Mouse (Mus musculus) liver, embryonic 12.5 days (tissue): Measurements from ENCODE around the gene Neil1. TPM values are rescaled to one million over a fixed set of nuclear protein-coding genes. Genes with fewer than 3 reads are reported as not detected.
A peak's percentile ranks its signal among the peaks of the same experiment; 100 is the strongest.

Experiments used
- ATAC-seq: fragments of 200-750 bp; cut with Nextera tagmentation; 2 replicates; pipeline ENCODE4 v1.8.0; 2017; ENCODE audit warnings: moderate number of reproducible peaks, mild to moderate bottlenecking, moderate library complexity
- H3K27ac ChIP-seq: fragments of 300-500 bp; sonication (generic); 2 replicates; pipeline ENCODE4 v1.5.1; 2016; ENCODE audit warnings: mild to moderate bottlenecking
- H3K27me3 ChIP-seq: fragments of 300-500 bp; sonication (generic); replicated peaks from 2 replicates; pipeline ENCODE4 v1.6.1; 2016; ENCODE audit warnings: mild to moderate bottlenecking, moderate library complexity
- H3K36me3 ChIP-seq: fragments of 300-500 bp; sonication (generic); 2 replicates; pipeline ENCODE4 v1.6.1; 2016; ENCODE audit warnings: mild to moderate bottlenecking, moderate library complexity
- H3K4me1 ChIP-seq: fragments of 300-500 bp; sonication (generic); 2 replicates; pipeline ENCODE4 v1.6.1; 2016
- H3K4me2 ChIP-seq: fragments of 300-500 bp; sonication (generic); 2 replicates; pipeline ENCODE4 v1.6.1; 2016; ENCODE audit warnings: mild to moderate bottlenecking, moderate library complexity
- H3K4me3 ChIP-seq: fragments of 300-500 bp; sonication (generic); 2 replicates; pipeline ENCODE4 v1.5.1; 2016; ENCODE audit warnings: mild to moderate bottlenecking, moderate library complexity
- H3K9ac ChIP-seq: fragments of 300-500 bp; sonication (generic); 2 replicates; pipeline ENCODE4 v1.6.1; 2016; ENCODE audit warnings: mild to moderate bottlenecking, moderate library complexity
- H3K9me3 ChIP-seq: fragments of 300-500 bp; sonication (generic); replicated peaks from 2 replicates; pipeline ENCODE4 v1.6.1; 2016; ENCODE audit warnings: mild to moderate bottlenecking, moderate library complexity
- WGBS: fragments of 180-500 bp; shearing (Covaris S2); methylation state at CpG from one replicate; pipeline ENCODE4 v1.1.7; 2016; ENCODE audit not compliant: insufficient replicate concordance; 5-methylcytosine and 5-hydroxymethylcytosine counted together
- polyA plus RNA-seq: library from polyadenylated mRNA; unstranded; fragments of >200 nt; fragmentation: Nextera tagmentation; extraction: Ambion mirVana; gene quantifications from 2 replicates; pipeline ENCODE4 v1.2.1, GENCODE M21; 2016

Neil1 gene
- polyA plus RNA-seq, 1 experiment from 2014 or later, result 2.2 TPM

DNA sequence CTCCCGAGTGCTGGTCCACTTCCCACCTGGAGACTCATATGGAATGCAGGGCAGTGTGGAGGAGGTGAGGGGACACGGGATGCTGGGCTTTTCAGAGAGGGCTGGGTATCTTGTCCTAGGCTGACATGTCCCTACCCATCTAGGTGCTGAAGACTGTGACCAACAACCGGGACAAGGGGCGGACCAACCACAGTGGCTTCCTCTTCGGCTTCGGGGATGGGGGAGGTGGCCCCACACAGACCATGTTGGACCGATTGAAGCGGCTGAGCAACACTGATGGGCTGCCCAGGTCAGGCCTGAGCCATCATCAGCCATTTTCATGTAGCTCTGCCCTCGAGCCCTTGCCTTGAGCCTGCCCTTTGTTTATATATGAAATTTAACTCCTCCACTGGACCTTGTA, 10.3 kb downstream of the Neil1 start:
- no peak overlapping the region for H3K4me3 ChIP-seq
- no peak for ATAC-seq
- H3K27me3 ChIP-seq, result no peaks in the 10 kb centered on the region
- WGBS, result 76% methylated on average over 9 of the region's 9 CpGs
- H3K9ac ChIP-seq, result no peak overlapping the region
- H3K4me2 ChIP-seq, result no peak overlapping the region
- H3K9me3 ChIP-seq, result no peaks in the 10 kb centered on the region
- no peak overlapping the region for H3K27ac ChIP-seq
- H3K36me3 ChIP-seq, result peaks cover 87% of the 10 kb centered on the region
- H3K4me1 ChIP-seq, result no peaks in the 10 kb centered on the region

DNA sequence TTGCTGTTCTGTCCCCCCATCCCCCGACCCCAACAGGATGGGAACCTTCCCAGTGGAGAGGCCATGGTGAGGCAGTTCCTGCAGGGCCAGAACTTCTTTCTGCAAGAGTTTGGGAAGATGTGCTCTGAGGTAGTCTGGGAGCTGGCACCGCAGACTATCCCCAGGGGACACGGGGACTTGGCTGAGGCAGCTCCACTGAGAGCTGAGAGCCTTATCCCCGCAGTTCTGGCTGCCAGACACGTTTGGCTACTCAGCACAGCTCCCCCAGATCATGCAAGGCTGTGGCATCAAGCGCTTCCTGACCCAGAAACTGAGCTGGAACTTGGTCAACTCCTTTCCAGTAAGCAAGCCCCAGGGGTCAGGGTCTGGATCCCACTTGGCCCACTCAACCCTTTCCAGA, 10.9 kb downstream of the Neil1 start:
- Histone ChIP-seq H3K4me3 (no peak overlapping the region), H3K27ac (no peak overlapping the region), H3K4me1 (no peaks in the 10 kb centered on the region), H3K4me2 (no peak overlapping the region), H3K9ac (no peak overlapping the region), H3K36me3 (peaks cover 81% of the 10 kb centered on the region), H3K27me3 (no peaks in the 10 kb centered on the region), H3K9me3 (no peaks in the 10 kb centered on the region)
- no peak for ATAC-seq
- 76% methylated on average over 6 of the region's 6 CpGs for WGBS

DNA sequence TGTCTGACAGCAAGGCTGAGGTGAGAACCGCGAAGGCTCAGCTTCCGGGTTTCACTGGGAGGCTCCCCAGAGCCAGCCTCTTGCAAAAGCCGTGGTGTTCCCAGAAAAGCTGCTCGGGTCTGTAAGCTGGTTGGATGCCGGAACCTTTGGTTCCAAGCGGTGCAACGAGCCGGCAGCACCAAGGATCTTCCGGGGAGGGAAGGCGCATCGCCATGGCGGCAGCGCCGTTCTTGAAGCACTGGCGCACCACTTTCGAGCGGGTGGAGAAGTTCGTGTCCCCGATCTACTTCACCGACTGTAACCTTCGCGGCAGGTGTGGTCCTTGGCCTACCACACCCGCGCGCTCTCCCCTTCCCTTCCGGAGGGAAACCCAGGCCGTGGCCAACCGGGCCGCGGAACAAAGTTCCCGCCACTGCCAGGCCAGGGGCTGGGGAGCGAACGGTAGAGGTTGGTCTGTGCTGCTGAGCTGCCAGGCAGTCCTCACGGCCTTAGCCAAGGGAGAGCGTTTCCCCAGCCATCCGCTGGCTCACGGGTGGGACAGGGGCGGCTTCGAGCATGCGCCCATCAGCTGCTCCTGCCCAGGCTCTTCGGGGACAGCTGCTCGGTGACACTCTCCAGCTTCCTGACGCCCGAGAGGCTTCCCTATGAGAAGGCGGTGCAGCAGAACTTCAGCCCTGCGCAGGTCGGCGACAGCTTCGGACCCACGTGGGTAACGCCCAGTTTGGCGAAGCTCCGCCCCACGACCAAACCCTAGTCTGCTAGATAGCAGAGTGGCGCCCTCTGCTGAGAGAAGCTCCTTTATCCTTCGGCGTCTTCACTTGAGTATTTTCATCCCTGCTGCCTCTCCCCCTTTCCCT, 17.3 kb downstream of the Neil1 start, which contains the start of gene Man2c1:
Man2c1 (plus strand) TSS at position 114 of the 857 bp plus-strand sequence.
- H3K27ac ChIP-seq, result peak within 1 kb of the TSS; percentile 97
- under 1% methylated on average over 58 of the region's 58 CpGs for WGBS
- H3K27me3 ChIP-seq, result no peaks in the 10 kb centered on the region
- peak within 1 kb of the TSS; percentile 76 for H3K4me3 ChIP-seq
- peak within 1 kb of the TSS; percentile 83 for H3K9ac ChIP-seq
- H3K4me2 ChIP-seq, result peak within 1 kb of the TSS; percentile 95
- H3K36me3 ChIP-seq, result peaks cover 51% of the 10 kb centered on the region
- peaks cover 20% of the 10 kb centered on the region for H3K4me1 ChIP-seq
- peak; percentile 88 for ATAC-seq
- no peaks in the 10 kb centered on the region for H3K9me3 ChIP-seq

DNA sequence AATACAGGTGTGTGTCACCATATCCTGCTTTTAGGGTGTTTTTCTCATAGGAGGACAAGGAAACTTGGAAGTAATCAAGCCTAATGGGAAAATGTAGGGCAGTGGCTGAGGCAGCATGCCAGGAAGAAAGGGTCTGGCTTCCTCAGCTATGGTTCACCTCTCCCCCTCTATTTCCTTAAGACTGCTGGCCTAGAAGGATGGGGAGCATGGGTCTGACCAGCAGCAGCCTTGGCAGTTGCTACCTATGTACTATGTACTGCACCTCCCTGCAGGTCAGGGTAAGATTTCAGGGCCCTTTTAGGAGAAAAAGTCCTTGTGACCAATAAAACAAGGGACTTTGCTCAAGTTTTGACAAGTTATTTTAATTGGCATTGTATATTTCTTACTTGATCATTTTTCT, 18.5 kb downstream of the Neil1 start:
- ATAC-seq, result no peak
- peak overlapping the region; percentile 83 for H3K9ac ChIP-seq
- H3K4me1 ChIP-seq, result peaks cover 20% of the 10 kb centered on the region
- no peaks in the 10 kb centered on the region for H3K27me3 ChIP-seq
- H3K27ac ChIP-seq, result no peak overlapping the region
- H3K9me3 ChIP-seq, result no peaks in the 10 kb centered on the region
- peak overlapping the region; percentile 95 for H3K4me2 ChIP-seq
- H3K36me3 ChIP-seq, result peaks cover 50% of the 10 kb centered on the region
- peak overlapping the region; percentile 76 for H3K4me3 ChIP-seq

DNA sequence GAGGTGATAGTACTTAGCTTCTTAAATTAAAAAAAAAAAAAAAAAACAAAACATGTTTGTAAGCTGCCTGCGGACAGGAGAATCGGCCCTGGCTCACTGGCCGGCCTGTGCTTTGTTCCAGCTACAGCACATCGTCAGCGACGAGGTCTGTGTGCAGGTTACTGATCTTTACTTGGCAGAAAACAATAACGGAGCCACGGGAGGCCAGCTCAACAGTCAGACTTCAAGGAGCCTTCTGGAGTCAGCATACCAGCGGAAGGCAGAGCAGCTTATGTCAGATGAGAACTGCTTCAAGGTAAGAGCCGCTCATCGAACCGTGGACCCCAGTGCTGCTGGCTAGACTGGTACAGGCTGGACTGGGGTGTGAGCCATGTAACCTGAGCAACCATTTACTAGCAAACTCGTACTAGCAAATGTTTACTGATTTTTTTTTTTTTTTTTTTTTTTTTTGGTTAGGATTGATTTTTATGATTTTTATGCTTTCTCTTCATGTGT, 30.8 kb downstream of the Neil1 start:
- WGBS, result 93% methylated on average over 13 of the region's 13 CpGs
- H3K4me1 ChIP-seq, result no peaks in the 10 kb centered on the region
- H3K4me3 ChIP-seq, result no peak overlapping the region
- H3K4me2 ChIP-seq, result no peak overlapping the region
- H3K27ac ChIP-seq, result no peak overlapping the region
- H3K36me3 ChIP-seq, result peaks cover 99% of the 10 kb centered on the region
- no peaks in the 10 kb centered on the region for H3K9me3 ChIP-seq
- no peak for ATAC-seq
- no peaks in the 10 kb centered on the region for H3K27me3 ChIP-seq
- no peak overlapping the region for H3K9ac ChIP-seq

Other genes with a start within 250 kb of the Neil1 start
- gene Snx33, start 219.9 kb downstream of the Neil1 start, polyA plus RNA-seq, result 1.8 and 2.2 TPM in 2 replicates
- gene Imp3, start 210.8 kb downstream of the Neil1 start, polyA plus RNA-seq, result 71.1 and 76.1 TPM in 2 replicates
- gene Snupn, start 197.4 kb downstream of the Neil1 start, polyA plus RNA-seq, result 13.2 and 13.6 TPM in 2 replicates
- 7.4 and 8.0 TPM in 2 replicates for gene Ptpn9, start 153.4 kb downstream of the Neil1 start, polyA plus RNA-seq
- gene Sin3a, start 76.3 kb downstream of the Neil1 start, polyA plus RNA-seq, result 20.2 and 20.5 TPM in 2 replicates
- gene Man2c1, start 17.6 kb downstream of the Neil1 start, polyA plus RNA-seq, result 31.5 and 35.4 TPM in 2 replicates
- gene Commd4, start 10.0 kb upstream of the Neil1 start, polyA plus RNA-seq, result 62.8 and 64.2 TPM in 2 replicates
- not detected in 2 replicates for gene Trcg1, start 88.3 kb upstream of the Neil1 start, polyA plus RNA-seq
- 22.2 and 23.4 TPM in 2 replicates for gene 1700017B05Rik, start 114.3 kb upstream of the Neil1 start, polyA plus RNA-seq